Mouse (Mus musculus): ENCODE measurements around the gene Milr1. TPM values are rescaled to one million over a fixed set of nuclear protein-coding genes. Genes with fewer than 3 reads are reported as not detected.
"Not testable (repeated sequence)": the region's sequence is repeated elsewhere in the genome, so short reads cannot be mapped to it uniquely, and the experiment has no call there.

The Milr1 gene
- polyA plus RNA-seq, 1 experiment from 2014 or later: 0.56 TPM

GRCm38 (mm10) chr11:106778589-106779387, 27.8 kb downstream of the Milr1 start:
- H3K9me3 ChIP-seq (ENCODE audit: control insufficient read depth, low read length): no peaks in the 10 kb centered on the region
- peaks cover 6% of the 10 kb centered on the region for H3K4me1 ChIP-seq (ENCODE audit: control insufficient read depth, insufficient read depth, low read depth, low read length)
- H3K4me3 ChIP-seq (ENCODE audit: low read length): peak overlapping the region; percentile 83
- H3K36me3 ChIP-seq (ENCODE audit: control insufficient read depth, insufficient read depth, low read length): peaks cover 22% of the 10 kb centered on the region
- ATAC-seq: peak; percentile 85
- peak overlapping the region; percentile 90 for H3K27ac ChIP-seq (ENCODE audit: low read depth, low read length)
- peak overlapping the region; percentile 91 for H3K9ac ChIP-seq (ENCODE audit: low read depth, low read length)
- H3K27me3 ChIP-seq (replicated peaks; ENCODE audit: control insufficient read depth, insufficient read depth, low read length): no peaks in the 10 kb centered on the region
- peak overlapping the region; percentile 78 for H3K4me2 ChIP-seq (ENCODE audit: low read length)
- whole genome bisulfite sequencing: 3% methylated on average over 39 of the region's 39 CpGs

GRCm38 (mm10) chr11:106779388-106780088, 28.5 kb downstream of the Milr1 start, which contains the start of gene Polg2:
Gene Polg2 (minus strand): TSS chr11:106779537.
- Histone ChIP-seq H3K4me2 (ENCODE audit: low read length) (peak within 1 kb of the TSS; percentile 78), H3K27ac (ENCODE audit: low read depth, low read length) (peak within 1 kb of the TSS; percentile 90), H3K36me3 (ENCODE audit: control insufficient read depth, insufficient read depth, low read length) (peaks cover 29% of the 10 kb centered on the region), H3K9ac (ENCODE audit: low read depth, low read length) (peak within 1 kb of the TSS; percentile 91), H3K4me3 (ENCODE audit: low read length) (peak within 1 kb of the TSS; percentile 83), H3K9me3 (ENCODE audit: control insufficient read depth, low read length) (no peaks in the 10 kb centered on the region), H3K4me1 (ENCODE audit: control insufficient read depth, insufficient read depth, low read depth, low read length) (peaks cover 6% of the 10 kb centered on the region), H3K27me3 (replicated peaks; ENCODE audit: control insufficient read depth, insufficient read depth, low read length) (no peaks in the 10 kb centered on the region)
- WGBS: 2% methylated on average over 30 of the region's 30 CpGs
- ATAC-seq: peak; percentile 99

GRCm38 (mm10) chr11:106780089-106780425, 29.0 kb downstream of the Milr1 start:
- Histone ChIP-seq H3K4me1 (ENCODE audit: control insufficient read depth, insufficient read depth, low read depth, low read length) (peaks cover 7% of the 10 kb centered on the region), H3K27me3 (replicated peaks; ENCODE audit: control insufficient read depth, insufficient read depth, low read length) (no peaks in the 10 kb centered on the region), H3K36me3 (ENCODE audit: control insufficient read depth, insufficient read depth, low read length) (peaks cover 29% of the 10 kb centered on the region), H3K4me3 (ENCODE audit: low read length) (no peak overlapping the region), H3K4me2 (ENCODE audit: low read length) (peak overlapping the region; percentile 78), H3K9ac (ENCODE audit: low read depth, low read length) (no peak overlapping the region), H3K27ac (ENCODE audit: low read depth, low read length) (no peak overlapping the region), H3K9me3 (ENCODE audit: control insufficient read depth, low read length) (no peaks in the 10 kb centered on the region)
- whole genome bisulfite sequencing: 63% methylated on average over 4 of the region's 4 CpGs
- no peak for ATAC-seq

- Histone ChIP-seq H3K9ac (ENCODE audit: low read depth, low read length) (no peak overlapping the region), H3K4me2 (ENCODE audit: low read length) (no peak overlapping the region), H3K27me3 (replicated peaks; ENCODE audit: control insufficient read depth, insufficient read depth, low read length) (no peaks in the 10 kb centered on the region), H3K36me3 (ENCODE audit: control insufficient read depth, insufficient read depth, low read length) (peaks cover 35% of the 10 kb centered on the region), H3K27ac (ENCODE audit: low read depth, low read length) (no peak overlapping the region), H3K4me3 (ENCODE audit: low read length) (no peak overlapping the region), H3K9me3 (ENCODE audit: control insufficient read depth, low read length) (no peaks in the 10 kb centered on the region), H3K4me1 (ENCODE audit: control insufficient read depth, insufficient read depth, low read depth, low read length) (peaks cover 14% of the 10 kb centered on the region)
- 83% methylated on average over 6 of the region's 6 CpGs for WGBS
- no peak for ATAC-seq
Measured at GRCm38 (mm10) chr11:106780590-106781220, 29.7 kb downstream of the Milr1 start.

- H3K4me1 ChIP-seq (ENCODE audit: control insufficient read depth, insufficient read depth, low read depth, low read length): peaks cover 21% of the 10 kb centered on the region
- H3K36me3 ChIP-seq (ENCODE audit: control insufficient read depth, insufficient read depth, low read length): peaks cover 36% of the 10 kb centered on the region
Measured at GRCm38 (mm10) chr11:106782271-106782670, 31.2 kb downstream of the Milr1 start.

GRCm38 (mm10) chr11:106782841-106783764, 32.1 kb downstream of the Milr1 start:
- H3K9me3 ChIP-seq (ENCODE audit: control insufficient read depth, low read length): no peaks in the 10 kb centered on the region
- no peak for ATAC-seq
- no peak overlapping the region for H3K9ac ChIP-seq (ENCODE audit: low read depth, low read length)
- H3K4me1 ChIP-seq (ENCODE audit: control insufficient read depth, insufficient read depth, low read depth, low read length): peaks cover 21% of the 10 kb centered on the region
- no peak overlapping the region for H3K27ac ChIP-seq (ENCODE audit: low read depth, low read length)
- no peaks in the 10 kb centered on the region for H3K27me3 ChIP-seq (replicated peaks; ENCODE audit: control insufficient read depth, insufficient read depth, low read length)
- H3K36me3 ChIP-seq (ENCODE audit: control insufficient read depth, insufficient read depth, low read length): peaks cover 36% of the 10 kb centered on the region
- H3K4me3 ChIP-seq (ENCODE audit: low read length): no peak overlapping the region
- no peak overlapping the region for H3K4me2 ChIP-seq (ENCODE audit: low read length)
- 82% methylated on average over 9 of the region's 9 CpGs for WGBS

More at GRCm38 (mm10) chr11:106782271-106782670, 31.2 kb downstream of the Milr1 start:
- not testable (repeated sequence) for H3K9ac ChIP-seq (ENCODE audit: low read depth, low read length); H3K4me2 ChIP-seq (ENCODE audit: low read length); ATAC-seq; H3K9me3 ChIP-seq (ENCODE audit: control insufficient read depth, low read length); H3K4me3 ChIP-seq (ENCODE audit: low read length); H3K27ac ChIP-seq (ENCODE audit: low read depth, low read length); H3K27me3 ChIP-seq (replicated peaks; ENCODE audit: control insufficient read depth, insufficient read depth, low read length)
- WGBS: 89% methylated on average over 7 of the region's 7 CpGs

GRCm38 (mm10) chr11:106784476-106784875, 33.5 kb downstream of the Milr1 start:
- H3K27ac ChIP-seq (ENCODE audit: low read depth, low read length): no peak overlapping the region
- no peak overlapping the region for H3K9ac ChIP-seq (ENCODE audit: low read depth, low read length)
- H3K4me1 ChIP-seq (ENCODE audit: control insufficient read depth, insufficient read depth, low read depth, low read length): peaks cover 21% of the 10 kb centered on the region
- 92% methylated on average over 2 of the region's 2 CpGs for WGBS
- no peaks in the 10 kb centered on the region for H3K27me3 ChIP-seq (replicated peaks; ENCODE audit: control insufficient read depth, insufficient read depth, low read length)
- no peak overlapping the region for H3K4me3 ChIP-seq (ENCODE audit: low read length)
- H3K9me3 ChIP-seq (ENCODE audit: control insufficient read depth, low read length): no peaks in the 10 kb centered on the region
- ATAC-seq: no peak
- H3K4me2 ChIP-seq (ENCODE audit: low read length): no peak overlapping the region
- H3K36me3 ChIP-seq (ENCODE audit: control insufficient read depth, insufficient read depth, low read length): peaks cover 36% of the 10 kb centered on the region

GRCm38 (mm10) chr11:106785043-106785442, 34.0 kb downstream of the Milr1 start:
- H3K4me2 ChIP-seq (ENCODE audit: low read length): no peak overlapping the region
- no peaks in the 10 kb centered on the region for H3K9me3 ChIP-seq (ENCODE audit: control insufficient read depth, low read length)
- no peaks in the 10 kb centered on the region for H3K27me3 ChIP-seq (replicated peaks; ENCODE audit: control insufficient read depth, insufficient read depth, low read length)
- no peak overlapping the region for H3K27ac ChIP-seq (ENCODE audit: low read depth, low read length)
- ATAC-seq: no peak
- WGBS: 60% methylated on average over 1 of the region's 1 CpGs
- peaks cover 36% of the 10 kb centered on the region for H3K36me3 ChIP-seq (ENCODE audit: control insufficient read depth, insufficient read depth, low read length)
- peaks cover 20% of the 10 kb centered on the region for H3K4me1 ChIP-seq (ENCODE audit: control insufficient read depth, insufficient read depth, low read depth, low read length)
- no peak overlapping the region for H3K4me3 ChIP-seq (ENCODE audit: low read length)
- H3K9ac ChIP-seq (ENCODE audit: low read depth, low read length): no peak overlapping the region
